Mouse (Mus musculus) thymus, postnatal 25 days (tissue): Measurements from ENCODE around the gene Gng5.

Experiments
- DNase-seq: peaks from one replicate; pipeline ENCODE4 v3.0.0; 2022

The Gng5 gene

DNA sequence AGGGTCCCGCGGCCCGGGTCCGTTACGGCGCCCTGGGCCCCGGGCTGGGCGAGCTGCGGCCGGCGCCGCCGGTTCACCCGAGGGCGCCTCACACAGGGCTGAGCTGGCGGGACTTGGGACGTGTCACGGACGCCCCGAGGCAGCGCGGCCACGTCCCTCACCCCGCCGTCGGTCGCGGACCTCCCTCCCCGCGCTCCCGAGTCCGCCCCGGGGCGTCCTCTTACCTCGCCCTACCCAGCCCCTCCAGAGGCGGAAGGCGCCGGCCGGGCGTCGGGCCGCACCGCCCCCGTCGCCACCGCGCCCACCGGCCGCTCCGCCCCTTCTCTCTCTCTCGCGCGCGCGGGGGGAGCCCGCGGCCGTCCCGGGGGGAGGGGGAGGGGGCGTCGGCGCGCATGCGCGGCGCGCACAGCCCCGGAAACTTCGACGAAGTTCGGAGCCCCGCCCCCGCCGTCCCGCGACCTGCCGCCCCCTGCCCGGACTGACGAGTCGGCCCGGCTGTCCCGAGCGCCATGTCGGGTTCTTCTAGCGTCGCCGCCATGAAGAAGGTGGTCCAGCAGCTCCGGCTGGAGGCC, at the start of gene Gng5, which contains the start of gene Spata1:
Gene Gng5, plus strand, starts transcription at position 377 of the 572 bp plus-strand sequence.
Gene Spata1, minus strand, starts transcription at position 323 of the 572 bp plus-strand sequence.
- peak; percentile 92 for DNase-seq

DNA sequence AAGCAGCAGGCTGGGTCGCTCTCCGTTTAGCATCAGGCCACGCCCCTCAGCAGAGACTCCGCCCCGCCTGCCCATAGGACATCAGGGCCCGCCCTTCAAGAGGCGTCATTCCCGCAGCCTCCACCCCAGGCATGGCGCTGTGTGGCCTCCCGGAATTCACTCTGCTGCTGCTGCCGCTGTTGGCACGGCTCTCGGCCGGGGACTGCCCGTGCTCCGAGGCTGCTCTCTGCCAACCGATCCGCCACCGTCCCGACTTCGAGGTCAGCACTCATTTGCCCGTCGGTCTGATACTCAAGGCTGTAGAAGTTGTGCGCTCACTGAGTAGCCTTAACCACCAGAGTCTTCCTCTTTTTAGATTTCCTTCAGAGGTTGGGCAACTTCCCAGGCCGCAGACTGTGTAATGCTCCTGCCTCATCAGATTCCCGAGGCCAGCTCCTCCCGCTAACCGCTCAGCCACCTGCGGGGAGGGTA, 49.2 kb upstream of the Gng5 start:
- DNase-seq = peak; percentile 94

DNA sequence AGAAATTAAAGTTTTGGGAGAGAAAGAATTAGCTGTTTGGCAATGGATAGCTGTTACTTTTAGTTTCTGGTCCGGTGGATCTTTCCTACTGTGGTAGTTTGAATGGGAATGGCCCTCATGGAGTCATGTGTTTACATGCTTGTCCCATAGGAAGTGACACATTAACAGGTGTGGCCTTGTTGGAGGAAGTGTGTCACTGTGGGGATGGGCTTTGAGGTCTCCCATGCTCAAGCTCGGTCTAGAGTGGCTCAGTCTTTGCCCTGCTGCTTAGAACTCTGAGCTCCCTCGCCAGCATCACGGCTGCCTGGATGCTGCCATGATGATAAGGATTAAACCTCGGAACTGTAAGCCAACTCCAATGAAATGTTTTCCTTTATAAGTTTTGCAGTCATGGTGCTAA, 48.2 kb upstream of the Gng5 start:
- no peak for DNase-seq

DNA sequence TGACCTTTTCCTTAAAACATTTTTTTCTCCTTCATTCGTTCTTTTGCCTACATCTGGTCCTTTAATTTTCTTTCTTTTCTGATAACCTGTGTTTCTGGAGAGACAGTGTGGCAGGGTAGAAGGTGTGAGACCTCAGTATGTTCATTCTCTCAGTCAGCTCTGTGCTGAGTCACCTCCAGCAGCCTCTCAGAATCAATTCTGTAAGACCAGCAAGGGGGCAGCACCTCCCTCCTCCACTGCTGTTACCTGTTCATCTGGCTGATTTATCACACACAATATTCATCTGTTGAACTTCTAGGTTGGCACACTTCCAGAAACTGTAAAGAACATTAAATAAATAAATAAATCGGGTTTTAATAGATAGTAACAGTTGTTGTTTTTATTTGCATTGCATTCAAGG, 36.7 kb upstream of the Gng5 start:
- DNase-seq = no peak

DNA sequence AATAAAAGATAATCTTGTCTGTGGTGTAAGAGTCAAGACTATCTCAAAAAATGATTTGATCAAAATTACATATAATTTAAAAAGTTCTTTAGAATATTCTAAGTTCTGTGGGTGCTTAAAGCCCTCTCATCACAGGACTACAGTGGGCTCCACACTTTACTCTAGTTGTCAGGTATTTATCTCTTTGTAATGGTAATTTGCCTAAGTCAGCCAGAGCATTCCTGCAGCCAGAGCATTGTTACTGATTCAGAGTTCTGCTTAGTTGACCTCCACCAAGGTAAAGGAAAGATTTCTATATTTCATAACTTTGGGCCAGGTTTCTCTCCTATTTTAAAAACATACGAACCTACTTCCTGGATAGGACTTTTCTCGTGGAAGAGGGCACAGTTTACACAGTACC, 30.4 kb upstream of the Gng5 start:
- DNase-seq = no peak

DNA sequence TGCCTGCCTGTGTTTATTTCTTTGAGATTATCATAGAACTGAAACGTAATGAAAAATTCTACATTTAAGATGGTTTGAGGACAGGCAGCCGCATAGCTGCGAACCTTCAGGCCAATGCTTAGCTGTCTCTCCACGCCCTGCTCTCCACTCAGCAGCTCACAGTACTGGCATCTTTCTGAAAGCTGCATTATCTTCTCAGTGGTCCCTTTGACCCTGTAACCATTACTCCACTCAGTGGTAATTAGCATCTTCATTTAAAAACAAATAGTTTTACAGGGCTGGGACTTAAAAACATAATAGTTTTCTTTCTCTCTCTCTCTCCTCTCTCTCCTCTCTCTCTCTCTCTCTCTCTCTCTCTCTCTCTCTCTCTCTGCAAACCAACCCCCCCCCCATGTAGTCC, 26.9 kb upstream of the Gng5 start:
- no peak for DNase-seq

DNA sequence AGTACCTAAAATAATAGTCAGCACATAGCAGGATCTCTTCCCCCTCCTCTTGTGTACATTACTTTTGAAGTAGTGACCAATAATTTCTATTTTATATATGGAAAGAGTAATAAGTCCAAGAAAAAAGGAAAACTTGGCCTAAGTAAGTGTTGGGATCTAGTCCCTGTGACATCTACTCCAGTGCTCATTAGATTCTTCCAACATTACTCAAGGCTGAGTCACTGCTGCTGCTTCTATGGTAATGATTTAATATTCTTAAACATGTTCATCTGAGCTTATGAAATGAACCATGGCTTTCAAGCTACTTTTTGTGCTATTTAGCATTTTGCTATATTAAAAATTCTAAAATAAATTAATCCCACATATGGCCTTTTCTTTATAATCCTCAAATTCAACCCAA, 25.9 kb upstream of the Gng5 start:
- no peak for DNase-seq

DNA sequence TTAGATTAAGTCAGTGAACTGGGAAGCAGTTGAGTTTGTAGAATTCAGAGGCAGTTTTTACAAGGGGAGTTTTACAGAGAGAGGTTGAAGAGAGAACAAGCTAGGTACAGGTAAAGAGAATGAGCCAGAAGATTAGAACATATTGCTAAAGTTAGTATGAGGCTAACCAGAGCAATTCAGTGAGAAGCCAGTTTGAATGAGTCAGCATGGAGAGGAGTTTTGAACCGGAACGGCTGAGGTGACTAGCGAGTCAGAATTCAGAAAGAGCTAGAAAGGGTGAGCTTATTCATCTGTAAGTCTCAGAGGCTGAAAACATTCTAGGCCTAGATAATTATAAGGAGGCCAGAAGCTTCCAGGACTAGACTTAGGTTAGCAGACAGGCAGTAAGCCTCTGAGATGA, 25.2 kb upstream of the Gng5 start:
- no peak for DNase-seq

DNA sequence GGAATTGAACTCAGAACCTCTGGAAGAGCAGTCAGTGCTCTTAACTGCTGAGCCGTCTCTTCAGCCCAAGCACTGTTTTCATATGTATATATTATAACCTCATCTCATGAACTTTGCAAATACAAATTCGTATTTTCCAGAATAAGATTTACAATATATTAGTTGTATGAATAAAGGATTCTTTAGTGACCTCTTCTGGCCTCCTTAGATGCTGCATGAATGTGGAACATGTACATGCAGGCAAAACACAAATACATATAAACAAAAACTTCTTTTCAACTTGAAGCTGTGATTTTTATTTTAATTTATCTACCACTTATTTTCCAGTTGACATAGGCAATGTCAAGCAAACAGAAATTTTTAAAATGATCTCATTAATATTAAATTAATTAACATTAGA, 17.6 kb upstream of the Gng5 start:
- no peak for DNase-seq

DNA sequence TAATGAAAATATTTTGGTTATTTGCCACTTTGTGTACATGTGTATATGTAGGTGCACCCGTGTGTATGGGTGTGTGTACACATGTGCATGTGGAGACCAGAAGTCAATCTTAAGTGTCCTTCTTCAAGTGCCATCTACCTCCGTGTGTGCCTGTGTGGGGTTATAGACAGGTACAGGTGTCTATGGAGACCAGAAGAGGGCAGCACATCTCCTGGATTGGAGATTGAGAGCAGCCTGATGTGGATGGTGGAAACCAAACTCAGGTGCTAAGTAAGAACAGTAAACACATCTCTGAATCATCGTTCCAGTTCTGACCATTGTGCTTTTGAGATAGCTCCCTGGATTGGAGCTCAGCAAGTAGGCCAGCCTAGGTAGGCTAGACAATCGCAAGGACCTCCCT, 13.1 kb upstream of the Gng5 start:
- no peak for DNase-seq

DNA sequence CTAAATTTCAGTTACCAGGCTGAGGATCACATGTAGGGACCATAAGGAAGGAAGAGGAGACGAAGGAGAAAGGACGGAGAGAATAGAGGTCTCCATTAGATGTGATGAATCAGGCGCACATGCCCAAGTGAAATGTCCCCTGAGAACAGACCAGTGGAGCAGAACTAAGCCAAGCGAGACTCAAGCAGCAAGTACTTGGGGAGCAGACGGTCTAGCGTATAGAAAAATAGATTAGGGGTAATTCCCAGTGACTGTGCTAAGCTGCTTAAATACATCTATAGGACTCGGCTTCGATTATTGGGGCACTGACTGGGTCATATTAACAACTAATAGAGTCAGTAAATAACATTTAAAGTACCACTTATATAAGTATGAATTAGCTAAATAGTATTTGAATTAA, 4.7 kb upstream of the Gng5 start:
- DNase-seq = no peak

DNA sequence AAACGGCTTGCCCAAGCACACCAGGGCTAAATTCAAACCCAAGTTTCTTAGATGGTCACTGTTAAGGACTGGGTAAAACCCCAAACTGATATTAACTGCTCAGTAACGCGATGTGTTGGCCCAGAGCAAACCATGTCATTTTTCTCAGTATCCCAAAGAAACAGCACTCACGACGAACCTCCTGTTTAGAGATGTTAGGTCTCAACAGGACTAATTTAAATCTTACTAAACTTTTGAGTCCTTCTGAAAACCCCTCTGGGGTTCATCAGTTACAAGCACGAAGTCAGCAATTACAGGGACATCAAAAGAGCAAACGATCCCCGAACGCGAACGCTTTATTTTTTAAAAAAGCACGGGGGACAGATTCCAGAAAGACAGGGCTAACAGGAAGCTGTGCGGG, 618 bp upstream of the Gng5 start:
- DNase-seq = no peak

DNA sequence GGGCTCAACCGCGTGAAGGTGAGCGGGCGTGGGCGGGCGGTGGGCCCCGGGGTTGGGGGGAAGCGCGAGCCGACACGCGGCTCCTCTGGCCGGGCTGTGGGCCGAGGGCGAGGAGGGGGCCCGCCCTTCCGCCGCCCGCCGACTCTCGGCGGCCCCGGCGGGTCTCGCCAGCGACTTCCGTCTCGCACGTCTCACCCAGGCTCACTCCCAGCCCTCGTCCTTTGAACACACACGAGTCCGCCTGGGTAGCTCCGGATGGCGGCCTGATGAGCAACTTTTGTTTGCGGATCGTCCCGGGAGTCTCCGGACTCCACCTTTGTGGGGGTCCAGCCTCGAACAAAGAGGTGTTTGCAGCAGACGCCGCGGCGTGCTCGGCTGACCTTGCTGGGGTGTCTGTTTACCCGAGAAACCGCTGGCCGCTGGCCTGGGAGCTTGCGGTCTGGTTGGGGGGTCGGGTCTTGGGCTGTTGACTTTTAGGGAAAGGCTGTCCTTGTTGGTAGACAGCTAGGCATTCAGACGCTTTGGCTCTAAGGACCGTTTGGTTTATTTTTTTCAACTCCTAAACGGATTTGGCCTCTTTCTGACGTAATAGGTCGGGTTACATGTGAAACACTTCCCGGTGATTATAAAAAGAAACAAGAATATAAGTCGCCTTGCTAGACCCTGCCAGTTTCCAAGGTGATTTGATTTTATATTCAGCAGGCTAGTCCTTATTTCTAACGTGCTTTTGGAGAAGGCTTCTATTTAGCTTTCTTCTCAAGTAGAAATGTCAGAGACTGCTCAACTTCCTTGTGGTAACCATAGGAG, 599 bp downstream of the Gng5 start:
- no peak for DNase-seq

DNA sequence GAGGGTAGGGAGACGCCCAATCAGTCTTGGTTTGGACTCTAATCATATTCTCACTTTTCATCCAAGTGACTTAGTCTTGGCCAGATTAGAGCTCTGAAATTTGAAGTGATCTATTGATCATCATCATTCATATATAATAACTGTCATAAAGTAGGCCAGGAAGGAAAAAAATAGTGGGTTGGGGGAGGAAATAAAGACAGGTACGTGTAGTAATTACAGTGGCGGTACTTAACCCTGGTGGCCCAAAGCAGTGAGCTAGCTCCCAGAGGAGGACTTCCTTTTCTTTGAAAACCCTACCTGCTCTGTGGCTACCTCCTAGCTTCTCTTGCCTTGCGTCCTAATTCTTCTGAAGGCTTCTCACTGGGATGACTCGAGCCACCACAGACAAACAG, 1.2 kb downstream of the Gng5 start:
- DNase-seq = no peak

DNA sequence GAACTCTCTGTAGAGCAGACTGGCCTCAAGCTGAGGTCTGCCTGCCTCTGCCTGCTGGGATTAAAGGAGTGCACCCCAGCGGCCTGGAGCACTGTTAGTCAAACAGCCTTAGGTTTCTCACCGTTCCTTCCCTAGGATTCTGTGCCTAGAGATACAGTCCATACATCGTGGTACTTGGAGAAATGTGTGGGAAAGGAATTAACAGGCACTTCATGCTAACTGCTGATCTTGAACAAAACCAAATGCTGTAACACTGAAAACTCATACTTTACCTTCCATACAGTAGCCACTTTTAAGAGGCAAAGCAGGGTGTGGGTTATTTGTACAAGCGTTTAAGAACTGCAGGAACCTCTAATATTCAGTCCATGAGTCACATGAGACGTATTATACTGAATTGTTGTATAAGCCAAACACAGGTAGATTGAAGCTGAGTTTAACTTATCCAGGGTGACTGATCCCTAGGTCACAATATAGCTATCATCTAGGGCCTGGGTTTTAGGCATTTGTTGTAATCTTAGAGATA, 2.1 kb downstream of the Gng5 start:
- DNase-seq = no peak

DNA sequence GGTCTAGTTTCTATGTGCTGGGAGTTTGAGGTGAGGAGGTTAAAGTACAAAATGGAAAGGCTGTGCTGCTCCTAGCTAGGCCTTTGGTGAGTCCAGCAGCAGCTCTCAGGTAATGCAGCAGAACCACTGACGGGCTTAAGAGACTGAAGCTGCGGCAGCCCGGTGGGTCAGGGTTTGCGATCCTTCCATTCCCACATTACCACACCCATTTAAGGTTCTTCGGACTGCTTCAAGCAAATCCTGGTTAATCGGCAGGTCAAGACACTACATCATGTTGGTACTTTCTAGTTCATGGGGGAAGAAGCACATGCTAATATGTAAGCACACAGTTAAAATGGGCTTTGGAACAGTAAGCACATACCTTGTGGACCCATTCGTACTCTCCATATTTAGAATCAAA, 7.1 kb downstream of the Gng5 start:
- no peak for DNase-seq

DNA sequence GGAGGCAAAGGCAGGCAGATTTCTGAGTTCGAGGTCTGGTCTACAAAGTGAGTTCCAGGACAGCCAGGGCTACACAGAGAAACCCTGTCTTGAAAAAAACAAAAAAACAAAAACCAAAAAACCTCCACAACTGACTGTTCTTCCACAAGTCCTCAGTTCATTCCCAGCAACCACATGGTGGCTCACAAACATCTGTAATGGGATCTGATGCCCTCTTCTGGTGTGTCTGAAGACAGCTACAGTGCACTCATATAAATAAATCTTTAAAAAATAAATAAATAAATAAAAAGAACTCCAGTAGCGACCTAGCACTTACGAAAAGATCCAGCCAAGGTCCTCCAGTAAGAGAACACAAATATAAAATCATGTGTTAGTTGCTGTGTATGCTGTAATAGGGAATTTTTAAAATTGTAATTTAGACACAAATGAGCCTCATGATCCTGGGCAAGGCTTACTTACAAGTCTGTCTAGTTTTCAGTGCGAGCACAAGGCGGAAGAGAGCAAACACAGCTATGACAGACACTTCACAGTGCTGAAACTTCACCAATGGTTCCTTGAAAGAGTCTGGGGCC, 20.7 kb downstream of the Gng5 start:
- no peak for DNase-seq

DNA sequence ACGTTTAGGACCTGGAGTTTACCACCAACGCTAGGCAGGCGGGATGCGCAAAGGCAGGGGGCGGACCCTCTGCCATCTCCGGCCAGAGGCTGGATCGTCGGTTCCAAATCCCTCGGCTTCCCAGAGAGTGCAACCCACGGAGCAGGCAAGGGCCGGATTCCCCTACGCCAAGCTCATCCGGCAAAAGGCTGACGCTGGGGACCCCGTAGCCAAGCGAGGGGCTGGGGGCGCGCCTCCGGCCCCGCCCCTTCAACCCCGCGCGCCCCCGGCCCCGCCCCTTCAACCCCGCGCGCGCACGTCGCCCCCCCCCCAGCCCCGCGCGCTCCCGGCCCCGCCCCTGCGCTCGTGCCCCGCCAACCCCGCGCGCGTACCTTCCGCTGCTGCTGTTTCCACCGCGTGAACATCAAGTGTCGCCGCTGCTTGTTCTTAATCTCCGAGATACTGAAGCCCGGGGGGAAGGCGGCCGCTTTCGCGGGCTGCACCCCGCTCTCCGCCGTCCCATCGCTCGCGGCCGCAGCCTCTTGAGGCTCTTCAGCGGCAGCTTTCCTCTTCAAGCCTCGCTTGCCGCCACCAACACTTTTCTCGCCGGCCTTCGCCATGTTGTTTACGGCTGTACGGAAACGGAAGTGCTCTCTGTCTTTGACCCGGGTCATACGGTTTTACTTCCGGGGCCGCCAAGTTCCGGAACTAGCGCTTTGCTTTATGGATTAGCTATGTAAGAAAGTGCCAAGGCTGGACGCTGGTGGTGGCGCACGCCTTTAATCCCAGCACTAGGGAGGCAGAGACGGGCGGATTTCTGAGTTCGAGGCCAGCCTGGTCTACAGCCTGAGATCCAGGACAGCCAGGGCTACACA, 21.4 kb downstream of the Gng5 start, which contains the start of gene Rpf1:
Gene Rpf1, minus strand, starts transcription at position 632 of the 854 bp plus-strand sequence.
- DNase-seq = peak; percentile 89

DNA sequence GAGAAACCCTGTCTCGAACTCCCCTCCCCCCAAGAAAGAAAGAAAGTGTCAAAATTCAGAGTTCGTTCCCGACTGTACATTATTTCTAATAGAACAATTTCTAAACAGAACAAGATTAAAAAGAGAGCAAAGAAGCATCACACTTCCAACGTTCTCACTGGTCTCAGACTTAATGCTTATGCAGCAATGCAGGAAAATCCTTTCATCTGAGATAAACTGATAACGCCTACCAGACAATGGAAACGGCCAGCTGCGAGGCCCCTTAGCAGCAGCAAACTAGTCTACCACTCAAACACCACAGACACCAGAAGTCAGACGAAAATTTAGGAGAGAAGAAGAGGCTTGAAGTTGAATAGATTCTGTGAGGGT, 22.0 kb downstream of the Gng5 start:
- no peak for DNase-seq

DNA sequence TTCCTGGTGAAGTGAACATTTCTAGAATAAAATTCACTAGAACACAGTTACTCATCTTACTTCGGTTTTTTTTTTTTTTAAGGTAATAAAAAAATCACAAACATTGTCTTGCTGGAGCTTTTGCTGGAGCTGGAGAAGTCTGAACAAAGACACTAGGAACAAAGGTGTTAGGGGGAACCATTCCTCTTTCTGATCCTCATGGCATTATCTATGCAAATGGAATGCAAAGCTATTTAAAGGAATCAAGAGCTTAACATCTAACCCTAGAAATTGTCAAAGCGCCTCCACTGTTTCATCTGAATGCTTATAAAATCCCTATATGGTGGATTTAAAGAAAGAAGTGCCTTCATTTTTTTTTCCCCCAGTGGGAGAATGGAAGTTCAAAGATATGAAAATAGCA, 28.7 kb downstream of the Gng5 start:
- DNase-seq = no peak

DNA sequence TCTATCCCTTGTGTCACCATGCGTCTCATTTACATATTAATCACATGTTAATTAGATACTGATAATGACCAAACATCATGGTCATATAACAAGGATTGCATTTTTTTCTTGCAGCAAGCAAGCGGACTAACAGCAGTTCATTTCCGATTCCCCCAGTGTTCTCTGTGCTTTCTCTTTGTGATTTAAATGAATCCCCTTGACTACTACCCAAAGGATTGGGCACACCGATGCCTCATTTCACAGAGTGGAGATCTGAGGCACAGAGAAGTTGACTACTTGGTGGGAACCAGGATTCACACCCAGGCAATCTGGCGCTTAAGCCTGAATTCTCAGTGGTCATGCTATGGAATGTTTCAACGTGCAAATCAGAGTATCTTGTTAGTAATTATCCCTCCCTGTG, 35.4 kb downstream of the Gng5 start:
- DNase-seq = no peak

DNA sequence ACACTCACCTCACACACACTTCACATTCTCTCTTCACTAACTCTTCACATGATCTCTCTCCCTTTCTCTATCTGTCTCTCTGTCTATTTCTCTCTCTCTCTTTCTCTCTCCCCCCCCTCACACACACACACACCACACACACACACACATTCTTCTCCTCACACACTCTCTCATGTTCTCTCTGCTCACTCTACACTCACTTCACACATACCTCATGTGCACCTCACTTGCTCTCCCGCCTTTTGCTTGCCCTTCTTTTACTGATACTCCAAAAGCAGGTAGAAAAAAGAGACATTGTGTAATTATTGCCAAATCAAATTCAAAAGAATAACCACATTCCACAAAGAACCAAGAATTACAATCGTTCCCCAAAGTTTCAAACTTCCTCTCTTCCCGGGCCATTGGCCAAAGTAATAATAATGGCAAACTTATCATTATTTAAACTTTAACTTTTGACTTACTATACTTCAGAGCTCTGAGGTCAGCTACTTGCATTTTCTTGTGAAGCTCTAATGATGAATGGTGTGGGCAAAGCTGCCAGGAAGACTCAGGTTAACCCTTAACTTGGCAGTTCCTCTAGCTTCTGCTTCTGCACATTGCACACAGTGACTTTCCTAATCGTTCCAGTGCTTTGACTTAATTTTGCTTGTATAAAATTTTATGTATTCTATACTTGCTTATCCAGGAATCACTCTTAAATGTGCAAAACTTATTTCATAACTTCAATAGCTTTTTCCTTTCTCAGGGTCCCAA, 41.1 kb downstream of the Gng5 start:
- DNase-seq = no peak
